Mouse (Mus musculus) fibroblast of lung, adult 2 months (primary cell): ENCODE measurements around the gene Gm9844.
A peak's percentile ranks its signal among the peaks of the same experiment; 100 is the strongest.
"Not testable (repeated sequence)": the region's sequence is repeated elsewhere in the genome, so short reads cannot be mapped to it uniquely, and the experiment has no call there.

Experiments used
- DNase-seq: peaks from one replicate; pipeline ENCODE4 v3.0.0-alpha.2; 2011; ENCODE audit warnings: low read depth

The Gm9844 gene

GRCm38 (mm10) chr7:24861913-24862312, at the start of gene Gm9844:
Gene Gm9844 (plus strand): TSS chr7:24862213.
- DNase-seq = no peak

- DNase-seq = peak; percentile 36
Measured at GRCm38 (mm10) chr7:24817502-24817901, 44.5 kb upstream of the Gm9844 start.

GRCm38 (mm10) chr7:24824452-24824851, 37.6 kb upstream of the Gm9844 start:
- no peak for DNase-seq

GRCm38 (mm10) chr7:24827181-24827580, 34.8 kb upstream of the Gm9844 start:
- no peak for DNase-seq

- not testable (repeated sequence) for DNase-seq
Measured at GRCm38 (mm10) chr7:24838732-24839409, 23.1 kb upstream of the Gm9844 start.

GRCm38 (mm10) chr7:24839410-24839808, 22.6 kb upstream of the Gm9844 start:
- DNase-seq = no peak

GRCm38 (mm10) chr7:24840331-24840730, 21.7 kb upstream of the Gm9844 start:
- DNase-seq = no peak

GRCm38 (mm10) chr7:24841009-24841408, 21.0 kb upstream of the Gm9844 start:
- DNase-seq = no peak

- no peak for DNase-seq
Measured at GRCm38 (mm10) chr7:24844144-24844543, 17.9 kb upstream of the Gm9844 start.

GRCm38 (mm10) chr7:24845181-24845580, 16.8 kb upstream of the Gm9844 start:
- DNase-seq = no peak

- DNase-seq = no peak
Measured at GRCm38 (mm10) chr7:24845713-24846112, 16.3 kb upstream of the Gm9844 start.

- not testable (repeated sequence) for DNase-seq
Measured at GRCm38 (mm10) chr7:24846576-24846975, 15.4 kb upstream of the Gm9844 start.

- no peak for DNase-seq
Measured at GRCm38 (mm10) chr7:24850162-24850561, 11.9 kb upstream of the Gm9844 start.

- peak; percentile 53 for DNase-seq
Measured at GRCm38 (mm10) chr7:24850899-24851303, 11.1 kb upstream of the Gm9844 start.

GRCm38 (mm10) chr7:24851596-24852325, 10.3 kb upstream of the Gm9844 start:
- no peak for DNase-seq

GRCm38 (mm10) chr7:24852557-24853232, 9.3 kb upstream of the Gm9844 start:
- no peak for DNase-seq

- no peak for DNase-seq
Measured at GRCm38 (mm10) chr7:24853233-24853563, 8.8 kb upstream of the Gm9844 start.

- no peak for DNase-seq
Measured at GRCm38 (mm10) chr7:24853695-24854094, 8.3 kb upstream of the Gm9844 start.

GRCm38 (mm10) chr7:24856460-24857120, 5.4 kb upstream of the Gm9844 start:
- no peak for DNase-seq

- no peak for DNase-seq
Measured at GRCm38 (mm10) chr7:24859234-24859633, 2.8 kb upstream of the Gm9844 start.

- no peak for DNase-seq
Measured at GRCm38 (mm10) chr7:24862853-24863252, 840 bp downstream of the Gm9844 start.

GRCm38 (mm10) chr7:24864156-24864555, 2.1 kb downstream of the Gm9844 start:
- no peak for DNase-seq

- no peak for DNase-seq
Measured at GRCm38 (mm10) chr7:24869080-24869479, 7.1 kb downstream of the Gm9844 start.
